Mouse (Mus musculus) olfactory bulb, adult 2 months (tissue): ENCODE data around the gene Ankrd11.

Experiments
- CTCF ChIP-seq: fragments of 200-500 bp; IDR thresholded peaks from 2 replicates; pipeline ENCODE4 v1.5.1; 2012; ENCODE audit warnings: low read depth, mild to moderate bottlenecking, low read length, moderate library complexity; ENCODE audit not compliant: insufficient read depth
- POLR2A ChIP-seq: fragments of 200-500 bp; IDR thresholded peaks from 2 replicates; pipeline ENCODE4 v1.6.1; 2012; ENCODE audit warnings: mild to moderate bottlenecking, low read depth, low read length, moderate library complexity; ENCODE audit not compliant: insufficient read depth

GRCm38 (mm10) chr8:123020859-123021258 is 21.2 kb downstream of the Ankrd11 start:
- TF ChIP-seq CTCF (no peak), POLR2A (no peak)
